Mouse (Mus musculus) erythroblast, embryonic 14.5 days (primary cell): Measurements from ENCODE around the gene Alk.

Source experiments
- GATA1 ChIP-seq: IDR thresholded peaks from 2 replicates; pipeline ENCODE4 v1.6.1; 2012; ENCODE audit warnings: low read length, inconsistent platforms, mixed read lengths
- TAL1 ChIP-seq: IDR thresholded peaks from 3 replicates; pipeline ENCODE4 v1.6.1; 2012; ENCODE audit warnings: low read length, inconsistent platforms, mixed read lengths

DNA sequence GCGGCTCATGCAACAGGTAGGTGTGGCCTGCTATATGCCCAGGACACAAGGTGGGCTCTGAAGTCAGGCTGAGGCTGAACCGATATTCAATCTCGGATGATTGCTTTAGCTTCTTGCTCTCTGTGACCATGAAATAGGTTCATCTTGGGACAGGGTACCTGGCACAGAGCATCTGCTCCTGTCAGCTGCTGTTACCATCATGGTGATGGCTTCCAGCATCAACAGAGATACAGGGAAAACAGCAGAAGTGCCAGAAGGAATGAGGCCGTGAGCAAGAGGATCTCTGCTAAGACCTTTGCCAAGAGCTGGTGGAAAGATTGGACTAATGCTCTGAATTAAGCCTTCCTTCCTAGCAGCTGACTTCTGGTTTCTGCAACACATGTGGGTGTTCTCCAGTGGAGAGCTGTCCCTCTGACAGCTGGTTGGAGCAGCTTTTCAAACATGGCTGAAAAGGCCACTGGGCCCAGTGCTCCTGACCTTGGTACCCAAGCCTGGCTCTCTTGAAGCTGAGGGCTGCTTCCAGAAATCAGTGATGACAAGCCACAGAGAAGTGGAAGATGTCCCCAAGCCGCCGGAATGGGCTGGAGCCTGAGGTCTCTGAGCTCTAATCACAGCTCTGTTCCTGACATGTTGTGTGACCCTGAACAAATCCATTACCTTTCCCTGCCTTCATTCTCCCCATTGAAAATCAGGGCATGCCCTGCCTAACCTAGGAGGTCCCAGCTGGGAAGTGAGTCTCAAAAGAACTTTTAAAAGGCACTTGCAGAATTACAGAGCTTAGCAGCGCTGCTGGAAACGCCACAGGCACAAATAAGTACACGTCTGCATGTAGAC is 615.5 kb downstream of the Alk start:
- TF ChIP-seq GATA1: no peak
- no peak for TF ChIP-seq TAL1
